Comparison of ENCODE assay signal across 20 mouse cellular contexts in genomic region chr8:122118097-122118496, GRCm38 (mm10).
DNase-seq lines count a peak whose midpoint lies in the region; ATAC-seq and TF ChIP-seq lines count a peak whose summit lies in the region.
"Had no signal": no experiment of that assay in that cellular context is flagged by ENCODE, and none has a peak within 500 bp of the region (broad histone marks: within the 10 kb centered on the region; RNA-seq: fewer than 3 reads in every experiment).

No protein-coding gene starts in this region.

- H3K9me3 ChIP-seq in heart, embryonic 13.5 days = no peaks in the 10 kb centered on the region
- H3K9me3 ChIP-seq in E14TG2a.4 (ENCODE audit: low read length) = no peaks in the 10 kb centered on the region
- H3K9me3 ChIP-seq in limb, embryonic 14.5 days (ENCODE audit: control insufficient read depth, low read length) = no peaks in the 10 kb centered on the region
- H3K9me3 ChIP-seq: G1E; neural tube, embryonic 15.5 days had no signal

- DNase-seq in heart, postnatal 36 days = no peak
- peak; percentile 38 for DNase-seq in ES-CJ7 (ENCODE audit: low read depth, low spot score)
- no peak for DNase-seq in limb, embryonic 14.5 days (ENCODE audit: low spot score)
- no peak for DNase-seq in layer of hippocampus, adult 9-11 months
- no peak for DNase-seq in ovary, postnatal 36 days (ENCODE audit: low spot score)
- no peak for DNase-seq in kidney, adult 18-20 months
- DNase-seq: adrenal gland, postnatal 25 days; cerebellum, adult 11 months; embryo, embryonic 11 days; kidney, adult 8-10 months; kidney, postnatal 25 days; liver, postnatal 0 days; right cerebral cortex, postnatal 14 days; thymus, postnatal 36 days had no signal

- H3K36me3 ChIP-seq in heart, embryonic 13.5 days = no peaks in the 10 kb centered on the region
- no peaks in the 10 kb centered on the region for H3K36me3 ChIP-seq in E14TG2a.4 (ENCODE audit: insufficient read depth, low read length)
- H3K36me3 ChIP-seq in limb, embryonic 14.5 days (ENCODE audit: control insufficient read depth, insufficient read depth, low read length) = no peaks in the 10 kb centered on the region
- H3K36me3 ChIP-seq: G1E; neural tube, embryonic 15.5 days had no signal

- intact Hi-C loops in heart, postnatal 36 days (cut with DNase I) = no loop called here

- peaks cover 28% of the 10 kb centered on the region for H3K4me1 ChIP-seq in heart, embryonic 13.5 days
- peaks cover 34% of the 10 kb centered on the region for H3K4me1 ChIP-seq in E14TG2a.4 (replicated peaks; ENCODE audit: low read depth, low read length)
- H3K4me1 ChIP-seq in limb, embryonic 14.5 days (ENCODE audit: control insufficient read depth, insufficient read depth, low read length) = peaks cover 12% of the 10 kb centered on the region
- H3K4me1 ChIP-seq: neural tube, embryonic 15.5 days had no signal

- no peak for TF ChIP-seq CTCF in E14TG2a.4 (conservative IDR thresholded peaks at IDR 0.05; ENCODE audit: low read length)

- no peak overlapping the region for H3K4me3 ChIP-seq in heart, embryonic 13.5 days
- H3K4me3 ChIP-seq in E14TG2a.4 (replicated peaks; ENCODE audit: low read length) = peak overlapping the region; percentile 43
- no peak overlapping the region for H3K4me3 ChIP-seq in limb, embryonic 14.5 days (replicated peaks; ENCODE audit: low read length)
- H3K4me3 ChIP-seq: neural tube, embryonic 15.5 days had no signal

- H3K4me2 ChIP-seq in heart, embryonic 13.5 days = no peak overlapping the region
- no peak overlapping the region for H3K4me2 ChIP-seq in limb, embryonic 14.5 days (replicated peaks; ENCODE audit: low read depth, low read length, severe bottlenecking)
- H3K4me2 ChIP-seq: neural tube, embryonic 15.5 days had no signal

- no peaks in the 10 kb centered on the region; the same call in 1 of the 2 replicates for H3K27me3 ChIP-seq in heart, embryonic 13.5 days (replicated peaks)
- peaks cover 19% of the 10 kb centered on the region for H3K27me3 ChIP-seq in E14TG2a.4 (ENCODE audit: insufficient read depth, low read length)
- H3K27me3 ChIP-seq in limb, embryonic 14.5 days (ENCODE audit: control insufficient read depth, insufficient read depth, low read length) = no peaks in the 10 kb centered on the region
- H3K27me3 ChIP-seq: neural tube, embryonic 15.5 days had no signal

- H3K27ac ChIP-seq in heart, embryonic 13.5 days (replicated peaks) = no peak overlapping the region
- peak overlapping the region; percentile 67; the same call in 1 of the 2 replicates for H3K27ac ChIP-seq in limb, embryonic 14.5 days (replicated peaks; ENCODE audit: low read depth, low read length)
- H3K27ac ChIP-seq: neural tube, embryonic 15.5 days had no signal

- no peak for TF ChIP-seq POLR2A in limb, embryonic 14.5 days (IDR thresholded peaks at IDR 0.05; ENCODE audit: borderline replicate concordance, extremely low read depth, insufficient read depth, insufficient read length)

- H3K9ac ChIP-seq in heart, embryonic 13.5 days = peak overlapping the region; percentile 28; the same call in 1 of the 2 replicates
- no peak overlapping the region for H3K9ac ChIP-seq in limb, embryonic 14.5 days (ENCODE audit: low read depth, low read length, severe bottlenecking)
- H3K9ac ChIP-seq: liver, postnatal 0 days; neural tube, embryonic 15.5 days had no signal

- WGBS in heart, embryonic 13.5 days = 58% methylated on average over 10 of the region's 10 CpGs
- 66% methylated on average over 10 of the region's 10 CpGs for WGBS in limb, embryonic 14.5 days

- ATAC-seq in heart, embryonic 13.5 days (ENCODE audit: extremely low read depth, insufficient number of reproducible peaks, low FRiP score, low TSS enrichment) = no peak
- ATAC-seq in limb, embryonic 14.5 days (ENCODE audit: low FRiP score, low read depth) = no peak
- ATAC-seq: forebrain, embryonic 14.5 days; liver, postnatal 0 days; midbrain, embryonic 16.5 days had no signal
